Mouse (Mus musculus): ENCODE data around the gene Adgrg5. TPM values are rescaled to one million over a fixed set of nuclear protein-coding genes. Genes with fewer than 3 reads are reported as not detected.
A peak's percentile ranks its signal among the peaks of the same experiment; 100 is the strongest.

Adgrg5 gene
- total RNA-seq, 2 experiments from 2014 or later, result 0.12 to 0.50 TPM

- peak; percentile 79 for DNase-seq
Measured at GRCm38 (mm10) chr8:94917851-94918495, 5.5 kb upstream of the Adgrg5 start, which contains the start of gene Ccdc102a. Gene Ccdc102a, minus strand, starts transcription at chr8:94918098.

- DNase-seq, result no peak
Measured at GRCm38 (mm10) chr8:94919256-94919655, 4.2 kb upstream of the Adgrg5 start.

- DNase-seq, result no peak
Measured at GRCm38 (mm10) chr8:94922176-94922575, 1.3 kb upstream of the Adgrg5 start.

GRCm38 (mm10) chr8:94922602-94923001 lies 892 bp upstream of the Adgrg5 start:
- peak; percentile 35 for DNase-seq

GRCm38 (mm10) chr8:94928227-94928626 lies 4.7 kb downstream of the Adgrg5 start:
- DNase-seq, result no peak

GRCm38 (mm10) chr8:94933918-94934317 lies 10.4 kb downstream of the Adgrg5 start:
- DNase-seq, result no peak

GRCm38 (mm10) chr8:94935172-94935571 lies 11.7 kb downstream of the Adgrg5 start:
- no peak for DNase-seq

GRCm38 (mm10) chr8:94942566-94942965 lies 19.1 kb downstream of the Adgrg5 start:
- DNase-seq, result peak; percentile 80

- no peak for DNase-seq
Measured at GRCm38 (mm10) chr8:94945185-94945584, 21.7 kb downstream of the Adgrg5 start.

- no peak for DNase-seq
Measured at GRCm38 (mm10) chr8:94948421-94948820, 24.9 kb downstream of the Adgrg5 start.

- DNase-seq, result no peak
Measured at GRCm38 (mm10) chr8:94949010-94949409, 25.5 kb downstream of the Adgrg5 start.

- DNase-seq, result peak; percentile 84
Measured at GRCm38 (mm10) chr8:94950046-94950445, 26.6 kb downstream of the Adgrg5 start.

- DNase-seq, result no peak
Measured at GRCm38 (mm10) chr8:94950458-94950857, 27.0 kb downstream of the Adgrg5 start.

GRCm38 (mm10) chr8:94952086-94952485 lies 28.6 kb downstream of the Adgrg5 start:
- no peak for DNase-seq

GRCm38 (mm10) chr8:94953624-94954367 lies 30.3 kb downstream of the Adgrg5 start:
- DNase-seq, result no peak

- DNase-seq, result peak; percentile 79
Measured at GRCm38 (mm10) chr8:94954368-94954737, 30.9 kb downstream of the Adgrg5 start.

- DNase-seq, result peak; percentile 54
Measured at GRCm38 (mm10) chr8:94954921-94955758, 31.6 kb downstream of the Adgrg5 start.

GRCm38 (mm10) chr8:94956078-94956574 lies 32.6 kb downstream of the Adgrg5 start:
- no peak for DNase-seq

GRCm38 (mm10) chr8:94962201-94962600 lies 38.7 kb downstream of the Adgrg5 start:
- no peak for DNase-seq

- no peak for DNase-seq
Measured at GRCm38 (mm10) chr8:94964828-94965227, 41.3 kb downstream of the Adgrg5 start.

GRCm38 (mm10) chr8:94966578-94966977 lies 43.1 kb downstream of the Adgrg5 start:
- DNase-seq, result peak; percentile 59

GRCm38 (mm10) chr8:94967071-94967470 lies 43.6 kb downstream of the Adgrg5 start:
- DNase-seq, result no peak

GRCm38 (mm10) chr8:94967554-94967953 lies 44.1 kb downstream of the Adgrg5 start:
- DNase-seq, result peak; percentile 77

All from heart, postnatal 4 days (tissue).